Mouse (Mus musculus) telencephalon, adult 2 months (tissue): ENCODE measurements around the gene Lrrc8e.
A peak's percentile ranks its signal among the peaks of the same experiment; 100 is the strongest.
"Not testable (repeated sequence)": the region's sequence is repeated elsewhere in the genome, so short reads cannot be mapped to it uniquely, and the experiment has no call there.

ENCODE experiments used
- DNase-seq: peaks from one replicate; pipeline ENCODE4 v3.0.0-alpha.2; 2011; ENCODE audit warnings: low read depth, low spot score

The Lrrc8e gene

GRCm38 (mm10) chr8:4219617-4220016 is 7.0 kb upstream of the Lrrc8e start:
- DNase-seq: no peak

GRCm38 (mm10) chr8:4222059-4222458 is 4.6 kb upstream of the Lrrc8e start:
- no peak for DNase-seq

- DNase-seq: no peak
These were observed 304 bp upstream of the Lrrc8e start for GRCm38 (mm10) chr8:4226323-4226722.

GRCm38 (mm10) chr8:4227919-4228318 is 1.3 kb downstream of the Lrrc8e start:
- no peak for DNase-seq

- no peak for DNase-seq
These were observed 3.2 kb downstream of the Lrrc8e start for GRCm38 (mm10) chr8:4229784-4230183.

- no peak for DNase-seq
These were observed 4.2 kb downstream of the Lrrc8e start for GRCm38 (mm10) chr8:4230612-4231351.

- no peak for DNase-seq
These were observed 11.3 kb downstream of the Lrrc8e start for GRCm38 (mm10) chr8:4237814-4238433.

- peak; percentile 98 for DNase-seq
These were observed 12.0 kb downstream of the Lrrc8e start, which contains the start of the genes Map2k7 and Gm49320 for GRCm38 (mm10) chr8:4238434-4239192. TSS of gene Map2k7 (plus strand) at chr8:4238740. TSS of gene Gm49320 (plus strand) at chr8:4238865.

GRCm38 (mm10) chr8:4239193-4239890 is 12.7 kb downstream of the Lrrc8e start:
- no peak for DNase-seq

GRCm38 (mm10) chr8:4245061-4245460 is 18.4 kb downstream of the Lrrc8e start:
- DNase-seq: no peak

- DNase-seq: no peak
These were observed 19.1 kb downstream of the Lrrc8e start for GRCm38 (mm10) chr8:4245737-4246136.

GRCm38 (mm10) chr8:4247241-4247640 is 20.6 kb downstream of the Lrrc8e start:
- no peak for DNase-seq

GRCm38 (mm10) chr8:4247951-4248540 is 21.4 kb downstream of the Lrrc8e start, which contains the start of gene Tgfbr3l:
TSS of gene Tgfbr3l (plus strand) at chr8:4248214.
- no peak for DNase-seq

- DNase-seq: no peak
These were observed 22.6 kb downstream of the Lrrc8e start for GRCm38 (mm10) chr8:4249213-4249612.

GRCm38 (mm10) chr8:4250306-4250970 is 23.8 kb downstream of the Lrrc8e start:
- DNase-seq: no peak

GRCm38 (mm10) chr8:4252116-4252760 is 25.6 kb downstream of the Lrrc8e start:
- DNase-seq: no peak

- peak; percentile 93 for DNase-seq
These were observed 26.6 kb downstream of the Lrrc8e start, which contains the start of gene Snapc2 for GRCm38 (mm10) chr8:4252934-4253841. TSS of gene Snapc2 (plus strand) at chr8:4253080.

- no peak for DNase-seq
These were observed 27.4 kb downstream of the Lrrc8e start for GRCm38 (mm10) chr8:4254001-4254400.

GRCm38 (mm10) chr8:4255471-4255870 is 28.8 kb downstream of the Lrrc8e start:
- not testable (repeated sequence) for DNase-seq
